Mouse (Mus musculus) E14TG2a.4 (cell line): Measurements from ENCODE around the gene Slc25a30.

Source experiments
- H3K27me3 ChIP-seq: 2 replicates; pipeline ENCODE4 v1.6.1; 2014; ENCODE audit warnings: low read length, control low read depth; ENCODE audit not compliant: insufficient read depth
- H3K36me3 ChIP-seq: 2 replicates; pipeline ENCODE4 v1.6.1; 2014; ENCODE audit warnings: low read length, control low read depth; ENCODE audit not compliant: insufficient read depth
- H3K4me1 ChIP-seq: replicated peaks from 2 replicates; pipeline ENCODE4 v1.6.1; 2014; ENCODE audit warnings: low read depth, low read length, control low read depth
- H3K4me3 ChIP-seq: replicated peaks from 2 replicates; pipeline ENCODE4 v1.5.1; 2014; ENCODE audit warnings: mild to moderate bottlenecking, low read length
- H3K9me3 ChIP-seq: 2 replicates; pipeline ENCODE4 v1.6.1; 2014; ENCODE audit warnings: low read length, control low read depth
- CTCF ChIP-seq: conservative IDR thresholded peaks from 2 replicates; pipeline ENCODE4 v1.5.1; 2014; ENCODE audit warnings: low read length
- NANOG ChIP-seq: IDR thresholded peaks from 2 replicates; pipeline ENCODE4 v1.6.1; 2014; ENCODE audit warnings: borderline replicate concordance, low read length, mixed read lengths
- POU5F1 ChIP-seq: IDR thresholded peaks from 2 replicates; pipeline ENCODE4 v1.6.1; 2014; ENCODE audit warnings: low read length, borderline replicate concordance

The Slc25a30 gene

GRCm38 (mm10) chr14:75747960-75748359, 38.9 kb downstream of the Slc25a30 start:
- Histone ChIP-seq H3K4me3 (no peak overlapping the region), H3K27me3 (no peaks in the 10 kb centered on the region), H3K36me3 (peaks cover 38% of the 10 kb centered on the region), H3K4me1 (peaks cover 19% of the 10 kb centered on the region), H3K9me3 (no peaks in the 10 kb centered on the region)
- TF ChIP-seq NANOG (no peak), POU5F1 (no peak)

DNA sequence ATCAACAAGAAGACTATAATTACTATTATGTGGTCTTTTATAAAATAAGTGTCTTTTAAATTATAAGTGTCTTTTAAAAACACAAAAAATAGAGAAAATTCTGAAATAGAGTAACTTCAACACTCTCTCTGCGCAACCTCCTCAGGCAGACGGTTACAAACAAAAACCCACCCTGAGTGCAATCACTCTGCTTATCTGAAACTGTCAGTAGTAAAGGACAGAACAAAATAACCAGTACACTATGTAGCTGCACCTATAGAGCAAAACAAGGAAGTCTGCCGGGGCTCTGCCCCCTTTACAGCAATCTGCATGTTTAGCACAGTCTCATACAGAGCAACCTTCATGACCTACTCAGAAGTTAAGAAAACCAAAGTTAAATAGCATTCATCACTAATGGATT, 44.9 kb downstream of the Slc25a30 start:
- Histone ChIP-seq H3K9me3 (no peaks in the 10 kb centered on the region), H3K27me3 (no peaks in the 10 kb centered on the region), H3K36me3 (peaks cover 81% of the 10 kb centered on the region), H3K4me1 (no peaks in the 10 kb centered on the region), H3K4me3 (no peak overlapping the region)
- TF ChIP-seq CTCF (no peak), NANOG (no peak), POU5F1 (no peak)

- no peaks in the 10 kb centered on the region for H3K27me3 ChIP-seq
- H3K9me3 ChIP-seq: no peaks in the 10 kb centered on the region
- peaks cover 87% of the 10 kb centered on the region for H3K36me3 ChIP-seq
- no peak overlapping the region for H3K4me3 ChIP-seq
- TF ChIP-seq NANOG (no peak), POU5F1 (no peak), CTCF (no peak)
- no peaks in the 10 kb centered on the region for H3K4me1 ChIP-seq
These were observed 51.2 kb downstream of the Slc25a30 start for GRCm38 (mm10) chr14:75735597-75735996.

DNA sequence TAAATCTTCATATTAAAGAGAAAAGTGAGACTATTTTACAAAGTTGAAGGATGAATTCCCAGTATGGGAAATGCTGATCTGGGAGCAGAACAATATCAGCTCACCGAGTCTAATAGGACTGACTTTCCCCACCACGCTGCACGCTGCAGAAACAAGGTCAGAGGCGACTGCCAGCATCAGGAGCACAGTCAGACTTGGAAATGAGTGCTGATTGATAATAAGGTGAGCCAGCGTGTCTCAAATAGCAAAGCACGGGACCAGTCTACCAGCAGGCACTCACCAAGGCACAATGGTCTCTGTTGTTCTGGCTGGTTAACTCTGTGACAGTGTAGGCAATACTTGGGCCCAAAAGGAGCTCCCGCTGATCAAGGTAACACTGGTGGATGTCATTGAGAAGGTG, 54.2 kb downstream of the Slc25a30 start:
- H3K36me3 ChIP-seq: peaks cover 91% of the 10 kb centered on the region
- no peaks in the 10 kb centered on the region for H3K27me3 ChIP-seq
- H3K4me1 ChIP-seq: no peaks in the 10 kb centered on the region
- TF ChIP-seq CTCF: no peak
- TF ChIP-seq NANOG: no peak
- TF ChIP-seq POU5F1: no peak
- no peak overlapping the region for H3K4me3 ChIP-seq
- no peaks in the 10 kb centered on the region for H3K9me3 ChIP-seq

DNA sequence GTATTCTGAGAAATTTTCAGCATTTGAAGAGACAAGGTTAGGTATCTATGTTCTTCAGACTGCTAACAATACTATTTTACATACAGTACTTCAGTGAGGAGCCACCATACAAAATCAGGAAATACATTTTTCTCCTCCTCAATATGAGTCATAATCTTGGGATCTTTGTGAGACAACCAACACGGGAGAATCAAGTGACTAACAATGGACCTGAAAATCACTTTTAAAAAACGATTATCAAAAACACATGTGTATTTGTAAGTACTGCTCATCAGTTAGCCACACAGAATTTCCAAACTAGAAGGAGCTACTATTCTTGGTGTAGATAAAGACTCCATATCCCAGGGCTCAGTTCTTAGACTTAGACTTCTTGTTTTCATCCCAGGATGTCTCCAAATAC, 55.5 kb downstream of the Slc25a30 start:
- no peaks in the 10 kb centered on the region; the same call in 1 of the 2 replicates for H3K4me1 ChIP-seq
- no peaks in the 10 kb centered on the region for H3K9me3 ChIP-seq
- no peak for TF ChIP-seq CTCF
- no peak for TF ChIP-seq NANOG
- no peak for TF ChIP-seq POU5F1
- no peak overlapping the region for H3K4me3 ChIP-seq
- H3K27me3 ChIP-seq: no peaks in the 10 kb centered on the region
- H3K36me3 ChIP-seq: peaks cover 91% of the 10 kb centered on the region

GRCm38 (mm10) chr14:75728111-75728510, 58.7 kb downstream of the Slc25a30 start:
- Histone ChIP-seq H3K4me1 (peaks cover 6% of the 10 kb centered on the region; the same call in 1 of the 2 replicates), H3K36me3 (peaks cover 84% of the 10 kb centered on the region), H3K27me3 (no peaks in the 10 kb centered on the region), H3K4me3 (no peak overlapping the region), H3K9me3 (no peaks in the 10 kb centered on the region)
- TF ChIP-seq CTCF (no peak), POU5F1 (no peak), NANOG (no peak)

GRCm38 (mm10) chr14:75727046-75727445, 59.8 kb downstream of the Slc25a30 start:
- Histone ChIP-seq H3K36me3 (peaks cover 81% of the 10 kb centered on the region), H3K4me1 (peaks cover 6% of the 10 kb centered on the region; the same call in 1 of the 2 replicates), H3K4me3 (no peak overlapping the region), H3K9me3 (no peaks in the 10 kb centered on the region), H3K27me3 (no peaks in the 10 kb centered on the region)
- TF ChIP-seq POU5F1 (no peak), CTCF (peak; percentile 29)

DNA sequence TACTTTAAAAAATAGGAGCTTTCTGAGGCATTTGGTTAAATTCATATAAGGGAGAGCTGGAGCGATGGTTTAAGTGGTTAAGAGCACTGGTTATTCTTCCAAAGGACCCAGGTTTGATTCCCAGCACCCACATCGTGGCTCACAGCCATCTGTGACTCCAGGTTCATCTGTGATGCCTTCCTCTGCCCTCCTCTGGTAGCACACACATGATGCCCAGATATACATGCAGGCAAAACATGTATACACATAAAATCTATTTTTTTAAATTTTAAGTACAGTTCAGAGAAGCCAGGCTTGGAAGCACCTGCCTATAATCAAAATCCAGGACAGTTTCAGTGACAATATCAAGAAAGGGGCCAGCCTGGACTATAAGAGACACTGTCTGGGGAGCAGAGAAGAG, 64.0 kb downstream of the Slc25a30 start:
- no peak overlapping the region for H3K4me3 ChIP-seq
- TF ChIP-seq CTCF (no peak), NANOG (no peak), POU5F1 (no peak)

GRCm38 (mm10) chr14:75721977-75722563, 64.8 kb downstream of the Slc25a30 start:
- peak; percentile 84 for TF ChIP-seq CTCF
- no peak for TF ChIP-seq NANOG
- Histone ChIP-seq H3K27me3 (no peaks in the 10 kb centered on the region), H3K4me3 (no peak overlapping the region), H3K36me3 (peaks cover 84% of the 10 kb centered on the region), H3K4me1 (peaks cover 6% of the 10 kb centered on the region; the same call in 1 of the 2 replicates), H3K9me3 (peaks cover 8% of the 10 kb centered on the region)

More for the DNA sequence above, 64.0 kb downstream of the Slc25a30 start:
- H3K4me1 ChIP-seq: peaks cover 6% of the 10 kb centered on the region; the same call in 1 of the 2 replicates
- peaks cover 84% of the 10 kb centered on the region for H3K36me3 ChIP-seq
- no peaks in the 10 kb centered on the region for H3K27me3 ChIP-seq
- peaks cover 8% of the 10 kb centered on the region for H3K9me3 ChIP-seq
